ENCODE assay signal across 12 mouse cellular contexts in the genomic region with DNA sequence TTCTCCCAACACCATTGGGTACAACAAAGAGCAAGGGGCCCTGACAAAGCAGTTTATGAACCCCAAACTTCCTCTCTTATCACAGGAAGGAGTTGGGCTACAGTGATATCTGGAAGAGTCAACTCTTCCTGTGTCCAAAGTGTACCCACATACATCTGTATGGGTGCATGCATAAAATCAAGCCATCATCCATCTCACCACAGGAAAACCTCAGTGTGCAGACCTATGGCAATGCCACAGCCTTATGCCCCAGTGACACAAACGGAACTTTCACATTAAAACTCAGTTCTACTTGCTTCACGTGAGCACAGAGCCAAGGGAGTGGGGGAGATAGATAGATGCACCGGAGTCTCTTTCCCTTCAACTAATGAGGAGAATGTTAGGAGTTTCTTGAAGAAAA. TPM values are rescaled to one million over a fixed set of nuclear protein-coding genes. Genes with fewer than 3 reads are reported as not detected.
"Had no signal": no experiment of that assay in that cellular context is flagged by ENCODE, and none has a peak within 500 bp of the region (broad histone marks: within the 10 kb centered on the region; RNA-seq: fewer than 3 reads in every experiment).

No protein-coding gene starts in this region.

- ATAC-seq: midbrain, embryonic 13.5 days; midbrain, embryonic 15.5 days had no signal

- DNase-seq: lung, adult 18-20 months; lung, embryonic 14.5 days; lung, postnatal 10 days; lung, postnatal 36 days; right cerebral cortex, postnatal 14 days; thymus, adult 2 months; thymus, postnatal 36 days had no signal

RNA-seq across cellular contexts. Expression of a gene that starts 36.0 kb away (rescaled TPM):
- total RNA-seq: midbrain, postnatal 0 days; monocyte, adult 5-6 weeks; neutrophil, adult 5-6 weeks had no signal
